Mouse (Mus musculus): Measurements from ENCODE around the gene Rpl6. TPM values are rescaled to one million over a fixed set of nuclear protein-coding genes. Genes with fewer than 3 reads are reported as not detected.
A peak's percentile ranks its signal among the peaks of the same experiment; 100 is the strongest.
"Not testable (repeated sequence)": the region's sequence is repeated elsewhere in the genome, so short reads cannot be mapped to it uniquely, and the experiment has no call there.

Gene Rpl6
- polyA plus RNA-seq, 1 experiment from 2014 or later, result 696 TPM

DNA sequence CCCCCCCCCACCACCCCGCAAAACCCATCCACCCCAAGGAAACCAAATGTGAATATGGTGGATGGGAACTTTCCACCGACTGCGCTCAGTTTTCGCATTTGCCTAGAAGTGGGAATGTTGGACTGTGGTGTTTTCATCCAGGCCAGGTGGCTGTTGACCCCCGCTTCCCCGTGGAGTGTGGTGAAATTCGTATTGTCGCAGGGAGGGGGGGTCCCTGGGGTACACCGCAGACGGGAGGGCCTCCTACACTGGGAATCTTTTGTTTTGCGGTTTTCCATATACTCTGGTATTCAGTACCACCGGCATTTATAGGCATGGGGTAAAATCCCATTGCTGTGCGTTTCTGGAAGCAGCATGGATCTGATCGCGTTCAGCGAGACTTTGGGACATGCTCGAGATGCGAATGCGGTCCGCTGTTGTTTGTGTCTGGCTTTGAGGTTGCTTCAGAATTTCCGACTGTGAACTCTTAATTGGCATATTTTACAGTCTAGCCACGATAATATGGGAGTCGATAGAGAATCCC is 17.1 kb downstream of the Rpl6 start:
- peak; percentile 9 for DNase-seq (ENCODE audit: low spot score)

GRCm38 (mm10) chr5:121224020-121224419 is 19.7 kb downstream of the Rpl6 start:
- not testable (repeated sequence) for ATAC-seq (ENCODE audit: low read depth)

More for the DNA sequence above, 17.1 kb downstream of the Rpl6 start:
- H3K27ac ChIP-seq (replicated peaks; ENCODE audit: low read depth, low read length), result no peak overlapping the region
- H3K9ac ChIP-seq (ENCODE audit: low read depth, low read length), result peak overlapping the region; percentile 86
- H3K36me3 ChIP-seq (ENCODE audit: control insufficient read depth, insufficient read depth, low read length), result no peaks in the 10 kb centered on the region
- ATAC-seq (ENCODE audit: low read depth), result 0 out of 2 replicates have a peak, but pooled peaks have one; percentile 3
- H3K4me2 ChIP-seq (ENCODE audit: low read depth, low read length), result peak overlapping the region; percentile 84
- H3K4me1 ChIP-seq (ENCODE audit: control insufficient read depth, insufficient read depth, low read length), result peaks cover 8% of the 10 kb centered on the region; the same call in 1 of the 2 replicates
- H3K4me3 ChIP-seq (ENCODE audit: low read depth, low read length), result peak overlapping the region; percentile 92
- H3K27me3 ChIP-seq (replicated peaks; ENCODE audit: control insufficient read depth, insufficient read depth, low read length), result no peaks in the 10 kb centered on the region
- no peaks in the 10 kb centered on the region for H3K9me3 ChIP-seq (ENCODE audit: control insufficient read depth, low read length)
- WGBS, result 16% methylated on average over 19 of the region's 23 CpGs

DNA sequence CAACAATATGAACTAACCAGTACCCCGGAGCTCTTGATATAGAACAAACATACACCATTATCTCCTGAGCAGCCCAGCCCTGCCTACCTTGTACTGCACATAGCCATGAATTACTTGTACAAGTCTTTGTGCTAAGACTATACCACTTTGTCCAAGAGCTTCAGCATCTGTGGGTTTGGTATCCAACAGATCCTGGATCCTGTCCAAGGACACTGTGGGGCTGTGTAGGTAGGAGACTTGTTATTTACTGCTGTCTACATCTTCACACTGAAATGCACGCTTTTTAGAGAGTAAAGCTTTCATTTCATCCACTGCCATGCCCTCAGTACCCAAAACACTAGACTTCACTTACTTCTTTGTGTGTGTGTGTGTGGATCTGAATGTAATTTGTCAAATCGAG is 20.6 kb downstream of the Rpl6 start:
- H3K36me3 ChIP-seq (ENCODE audit: control insufficient read depth, insufficient read depth, low read length), result no peaks in the 10 kb centered on the region
- no peak overlapping the region for H3K27ac ChIP-seq (replicated peaks; ENCODE audit: low read depth, low read length)
- DNase-seq (ENCODE audit: low spot score) (no peak), ATAC-seq (ENCODE audit: low read depth) (no peak)
- peaks cover 8% of the 10 kb centered on the region; the same call in 1 of the 2 replicates for H3K4me1 ChIP-seq (ENCODE audit: control insufficient read depth, insufficient read depth, low read length)
- no peaks in the 10 kb centered on the region for H3K9me3 ChIP-seq (ENCODE audit: control insufficient read depth, low read length)
- 87% methylated on average over 3 of the region's 3 CpGs for WGBS
- H3K4me3 ChIP-seq (ENCODE audit: low read depth, low read length), result no peak overlapping the region
- no peak overlapping the region for H3K4me2 ChIP-seq (ENCODE audit: low read depth, low read length)
- H3K27me3 ChIP-seq (replicated peaks; ENCODE audit: control insufficient read depth, insufficient read depth, low read length), result no peaks in the 10 kb centered on the region
- no peak overlapping the region for H3K9ac ChIP-seq (ENCODE audit: low read depth, low read length)

More at GRCm38 (mm10) chr5:121224020-121224419, 19.7 kb downstream of the Rpl6 start:
- H3K27me3 ChIP-seq (replicated peaks; ENCODE audit: control insufficient read depth, insufficient read depth, low read length); H3K27ac ChIP-seq (replicated peaks; ENCODE audit: low read depth, low read length); H3K9me3 ChIP-seq (ENCODE audit: control insufficient read depth, low read length); DNase-seq (ENCODE audit: low spot score); H3K36me3 ChIP-seq (ENCODE audit: control insufficient read depth, insufficient read depth, low read length); H3K4me1 ChIP-seq (ENCODE audit: control insufficient read depth, insufficient read depth, low read length); H3K4me2 ChIP-seq (ENCODE audit: low read depth, low read length); H3K9ac ChIP-seq (ENCODE audit: low read depth, low read length); H3K4me3 ChIP-seq (ENCODE audit: low read depth, low read length): not testable (repeated sequence)
- WGBS, result 93% methylated on average over 3 of the region's 4 CpGs

- H3K4me2 ChIP-seq (ENCODE audit: low read depth, low read length), result no peak overlapping the region
- no peaks in the 10 kb centered on the region for H3K27me3 ChIP-seq (replicated peaks; ENCODE audit: control insufficient read depth, insufficient read depth, low read length)
- H3K4me1 ChIP-seq (ENCODE audit: control insufficient read depth, insufficient read depth, low read length), result peaks cover 8% of the 10 kb centered on the region; the same call in 1 of the 2 replicates
- no peak overlapping the region for H3K9ac ChIP-seq (ENCODE audit: low read depth, low read length)
- H3K36me3 ChIP-seq (ENCODE audit: control insufficient read depth, insufficient read depth, low read length), result no peaks in the 10 kb centered on the region
- no peak for ATAC-seq (ENCODE audit: low read depth)
- no peak overlapping the region for H3K27ac ChIP-seq (replicated peaks; ENCODE audit: low read depth, low read length)
- H3K4me3 ChIP-seq (ENCODE audit: low read depth, low read length), result no peak overlapping the region
- H3K9me3 ChIP-seq (ENCODE audit: control insufficient read depth, low read length), result no peaks in the 10 kb centered on the region
- WGBS, result 93% methylated on average over 2 of the region's 2 CpGs
- DNase-seq (ENCODE audit: low spot score), result no peak
Measured at GRCm38 (mm10) chr5:121225854-121226253, 21.6 kb downstream of the Rpl6 start.

- H3K9me3 ChIP-seq (ENCODE audit: control insufficient read depth, low read length), result no peaks in the 10 kb centered on the region
- H3K4me3 ChIP-seq (ENCODE audit: low read depth, low read length), result no peak overlapping the region
- 76% methylated on average over 3 of the region's 3 CpGs for WGBS
- ATAC-seq (ENCODE audit: low read depth) (no peak), DNase-seq (ENCODE audit: low spot score) (no peak)
- no peak overlapping the region for H3K27ac ChIP-seq (replicated peaks; ENCODE audit: low read depth, low read length)
- no peaks in the 10 kb centered on the region for H3K36me3 ChIP-seq (ENCODE audit: control insufficient read depth, insufficient read depth, low read length)
- H3K9ac ChIP-seq (ENCODE audit: low read depth, low read length), result no peak overlapping the region
- no peaks in the 10 kb centered on the region for H3K27me3 ChIP-seq (replicated peaks; ENCODE audit: control insufficient read depth, insufficient read depth, low read length)
- H3K4me2 ChIP-seq (ENCODE audit: low read depth, low read length), result no peak overlapping the region
- peaks cover 5% of the 10 kb centered on the region; the same call in 1 of the 2 replicates for H3K4me1 ChIP-seq (ENCODE audit: control insufficient read depth, insufficient read depth, low read length)
Measured at GRCm38 (mm10) chr5:121226406-121226805, 22.1 kb downstream of the Rpl6 start.

GRCm38 (mm10) chr5:121226845-121227244 is 22.6 kb downstream of the Rpl6 start:
- WGBS, result 86% methylated on average over 4 of the region's 4 CpGs
- no peak for DNase-seq (ENCODE audit: low spot score)
- H3K9ac ChIP-seq (ENCODE audit: low read depth, low read length), result no peak overlapping the region
- H3K27ac ChIP-seq (replicated peaks; ENCODE audit: low read depth, low read length), result no peak overlapping the region
- no peaks in the 10 kb centered on the region for H3K27me3 ChIP-seq (replicated peaks; ENCODE audit: control insufficient read depth, insufficient read depth, low read length)
- H3K4me1 ChIP-seq (ENCODE audit: control insufficient read depth, insufficient read depth, low read length), result 0 out of 2 replicates have a peak, but pooled peaks cover under 1% of the 10 kb centered on the region
- H3K4me2 ChIP-seq (ENCODE audit: low read depth, low read length), result no peak overlapping the region
- H3K4me3 ChIP-seq (ENCODE audit: low read depth, low read length), result no peak overlapping the region
- H3K36me3 ChIP-seq (ENCODE audit: control insufficient read depth, insufficient read depth, low read length), result no peaks in the 10 kb centered on the region
- no peak for ATAC-seq (ENCODE audit: low read depth)
- no peaks in the 10 kb centered on the region for H3K9me3 ChIP-seq (ENCODE audit: control insufficient read depth, low read length)

DNA sequence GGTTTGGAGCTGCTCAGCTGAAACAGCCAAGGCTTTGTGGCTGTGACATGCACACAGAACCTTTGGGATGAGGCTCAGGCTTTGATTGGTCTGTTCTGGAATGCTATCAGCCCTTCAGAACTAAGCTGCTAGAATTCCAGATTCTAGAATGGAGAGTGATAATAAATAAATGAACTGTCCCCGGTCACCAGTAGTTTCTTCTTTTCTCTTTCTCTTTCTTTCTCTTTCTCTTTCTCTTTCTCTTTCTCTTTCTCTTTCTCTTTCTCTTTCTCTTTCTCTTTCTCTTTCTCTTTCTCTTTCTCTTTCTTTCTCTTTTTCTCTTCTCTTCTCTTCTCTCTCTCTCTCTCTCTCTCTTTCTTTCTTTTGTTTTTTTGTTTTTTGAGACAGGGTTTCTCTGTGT is 23.0 kb downstream of the Rpl6 start:
- DNase-seq (ENCODE audit: low spot score); H3K9me3 ChIP-seq (ENCODE audit: control insufficient read depth, low read length); H3K4me2 ChIP-seq (ENCODE audit: low read depth, low read length); H3K4me1 ChIP-seq (ENCODE audit: control insufficient read depth, insufficient read depth, low read length); H3K27me3 ChIP-seq (replicated peaks; ENCODE audit: control insufficient read depth, insufficient read depth, low read length); H3K36me3 ChIP-seq (ENCODE audit: control insufficient read depth, insufficient read depth, low read length); H3K27ac ChIP-seq (replicated peaks; ENCODE audit: low read depth, low read length); ATAC-seq (ENCODE audit: low read depth); H3K4me3 ChIP-seq (ENCODE audit: low read depth, low read length); H3K9ac ChIP-seq (ENCODE audit: low read depth, low read length): not testable (repeated sequence)
- 87% methylated on average over 1 of the region's 1 CpGs for WGBS

GRCm38 (mm10) chr5:121229182-121229581 is 24.9 kb downstream of the Rpl6 start:
- no peak overlapping the region for H3K9ac ChIP-seq (ENCODE audit: low read depth, low read length)
- no peaks in the 10 kb centered on the region for H3K27me3 ChIP-seq (replicated peaks; ENCODE audit: control insufficient read depth, insufficient read depth, low read length)
- ATAC-seq (ENCODE audit: low read depth) (no peak), DNase-seq (ENCODE audit: low spot score) (no peak)
- H3K4me2 ChIP-seq (ENCODE audit: low read depth, low read length), result no peak overlapping the region
- WGBS, result 85% methylated on average over 2 of the region's 2 CpGs
- no peaks in the 10 kb centered on the region for H3K36me3 ChIP-seq (ENCODE audit: control insufficient read depth, insufficient read depth, low read length)
- no peaks in the 10 kb centered on the region for H3K4me1 ChIP-seq (ENCODE audit: control insufficient read depth, insufficient read depth, low read length)
- H3K4me3 ChIP-seq (ENCODE audit: low read depth, low read length), result no peak overlapping the region
- H3K9me3 ChIP-seq (ENCODE audit: control insufficient read depth, low read length), result no peaks in the 10 kb centered on the region
- H3K27ac ChIP-seq (replicated peaks; ENCODE audit: low read depth, low read length), result no peak overlapping the region

DNA sequence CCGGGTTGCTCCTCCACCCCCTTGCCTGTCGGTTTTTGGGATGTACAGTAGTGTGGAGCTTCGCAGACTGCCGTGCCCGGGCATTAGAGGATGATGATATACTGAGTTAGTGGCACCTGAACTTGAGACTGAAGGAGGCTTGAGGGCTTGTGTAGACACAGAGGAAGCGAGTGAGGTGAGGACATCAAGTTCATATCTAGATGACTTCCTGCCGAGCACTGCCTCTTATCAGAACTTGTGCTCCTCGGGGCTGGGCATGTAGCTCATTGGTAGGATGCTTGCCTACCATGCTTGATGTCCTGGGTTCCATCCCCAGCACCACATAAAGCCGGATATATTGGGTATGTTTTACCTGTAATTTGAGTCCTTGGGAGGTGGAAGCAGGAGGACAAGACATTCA is 26.5 kb downstream of the Rpl6 start:
- Histone ChIP-seq H3K27me3 (replicated peaks; ENCODE audit: control insufficient read depth, insufficient read depth, low read length) (no peaks in the 10 kb centered on the region), H3K4me3 (ENCODE audit: low read depth, low read length) (no peak overlapping the region), H3K27ac (replicated peaks; ENCODE audit: low read depth, low read length) (no peak overlapping the region), H3K36me3 (ENCODE audit: control insufficient read depth, insufficient read depth, low read length) (no peaks in the 10 kb centered on the region), H3K9me3 (ENCODE audit: control insufficient read depth, low read length) (no peaks in the 10 kb centered on the region), H3K4me1 (ENCODE audit: control insufficient read depth, insufficient read depth, low read length) (no peaks in the 10 kb centered on the region), H3K9ac (ENCODE audit: low read depth, low read length) (no peak overlapping the region), H3K4me2 (ENCODE audit: low read depth, low read length) (no peak overlapping the region)
- no peak for ATAC-seq (ENCODE audit: low read depth)
- 94% methylated on average over 9 of the region's 9 CpGs for WGBS
- DNase-seq (ENCODE audit: low spot score), result no peak
